Mouse (Mus musculus) neural tube, embryonic 13.5 days (tissue): ENCODE results near the gene Enpep. TPM values are rescaled to one million over a fixed set of nuclear protein-coding genes. Genes with fewer than 3 reads are reported as not detected.

Source experiments
- ATAC-seq: fragments of 200-750 bp; cut with Nextera tagmentation; 2 replicates; pipeline ENCODE4 v1.8.0; 2017; ENCODE audit warnings: low read depth, mild to moderate bottlenecking, moderate TSS enrichment, moderate library complexity
- H3K27ac ChIP-seq: fragments of 300-500 bp; sonication (generic); replicated peaks from 2 replicates; pipeline ENCODE4 v1.5.1; 2015; ENCODE audit warnings: moderate library complexity, mild to moderate bottlenecking, inconsistent platforms
- H3K27me3 ChIP-seq: fragments of 300-500 bp; sonication (generic); 2 replicates; pipeline ENCODE4 v1.6.1; 2015; ENCODE audit warnings: mild to moderate bottlenecking, inconsistent platforms
- H3K36me3 ChIP-seq: fragments of 300-500 bp; sonication (generic); 2 replicates; pipeline ENCODE4 v1.6.1; 2015; ENCODE audit warnings: mild to moderate bottlenecking, inconsistent platforms
- H3K4me1 ChIP-seq: fragments of 300-500 bp; sonication (generic); replicated peaks from 2 replicates; pipeline ENCODE4 v1.6.1; 2015; ENCODE audit warnings: inconsistent platforms
- H3K4me2 ChIP-seq: fragments of 300-500 bp; sonication (generic); 2 replicates; pipeline ENCODE4 v1.6.1; 2015; ENCODE audit warnings: inconsistent platforms, mild to moderate bottlenecking, moderate library complexity
- H3K4me3 ChIP-seq: fragments of 300-500 bp; sonication (generic); 2 replicates; pipeline ENCODE4 v1.5.1; 2015; ENCODE audit warnings: mild to moderate bottlenecking, inconsistent platforms
- H3K9ac ChIP-seq: fragments of 300-500 bp; sonication (generic); 2 replicates; pipeline ENCODE4 v1.6.1; 2015; ENCODE audit warnings: moderate library complexity, mild to moderate bottlenecking, inconsistent platforms
- H3K9me3 ChIP-seq: fragments of 300-500 bp; sonication (generic); 2 replicates; pipeline ENCODE4 v1.6.1; 2016; ENCODE audit warnings: inconsistent platforms
- WGBS: fragments of 180-500 bp; shearing (Covaris S2); methylation state at CpG from one replicate; pipeline ENCODE4 v1.1.7; 2015; 5-methylcytosine and 5-hydroxymethylcytosine counted together
- polyA plus RNA-seq: library from polyadenylated mRNA; unstranded; fragments of >200 nt; fragmentation: Nextera tagmentation; extraction: Ambion mirVana; gene quantifications from 2 replicates; pipeline ENCODE4 v1.2.1, GENCODE M21; 2015

Enpep gene
- polyA plus RNA-seq, 1 experiment from 2014 or later = 2.1 TPM

- Histone ChIP-seq H3K27ac (no peak overlapping the region), H3K27me3 (no peaks in the 10 kb centered on the region), H3K9ac (no peak overlapping the region), H3K36me3 (no peaks in the 10 kb centered on the region), H3K4me2 (no peak overlapping the region), H3K9me3 (no peaks in the 10 kb centered on the region), H3K4me3 (no peak overlapping the region), H3K4me1 (no peaks in the 10 kb centered on the region)
- ATAC-seq = no peak
Observed at GRCm38 (mm10) chr3:129341066-129341465, 8.5 kb upstream of the Enpep start.

- no peak for ATAC-seq
- Histone ChIP-seq H3K4me1 (no peaks in the 10 kb centered on the region), H3K27me3 (no peaks in the 10 kb centered on the region), H3K9me3 (no peaks in the 10 kb centered on the region), H3K36me3 (no peaks in the 10 kb centered on the region), H3K4me2 (no peak overlapping the region), H3K27ac (no peak overlapping the region), H3K4me3 (no peak overlapping the region), H3K9ac (no peak overlapping the region)
- 46% methylated on average over 14 of the region's 14 CpGs for WGBS
Observed at GRCm38 (mm10) chr3:129338296-129339091, 6.0 kb upstream of the Enpep start.

- WGBS = 72% methylated on average over 7 of the region's 7 CpGs
- peak overlapping the region; percentile 17 for H3K4me2 ChIP-seq
- no peak overlapping the region for H3K4me3 ChIP-seq
Observed at GRCm38 (mm10) chr3:129332142-129332541, 378 bp downstream of the Enpep start.

GRCm38 (mm10) chr3:129331427-129331826 is 1.1 kb downstream of the Enpep start:
- 95% methylated on average over 6 of the region's 6 CpGs for WGBS
- H3K36me3 ChIP-seq = no peaks in the 10 kb centered on the region
- peak overlapping the region; percentile 17; the same call in 1 of the 2 replicates for H3K4me2 ChIP-seq
- H3K4me3 ChIP-seq = no peak overlapping the region
- H3K9ac ChIP-seq = no peak overlapping the region
- no peaks in the 10 kb centered on the region for H3K9me3 ChIP-seq
- no peak overlapping the region for H3K27ac ChIP-seq
- H3K4me1 ChIP-seq = no peaks in the 10 kb centered on the region
- ATAC-seq = no peak
- no peaks in the 10 kb centered on the region for H3K27me3 ChIP-seq

More at GRCm38 (mm10) chr3:129332142-129332541, 378 bp downstream of the Enpep start:
- H3K9me3 ChIP-seq = no peaks in the 10 kb centered on the region
- no peak for ATAC-seq
- H3K27ac ChIP-seq = no peak overlapping the region
- no peaks in the 10 kb centered on the region for H3K27me3 ChIP-seq
- no peaks in the 10 kb centered on the region for H3K4me1 ChIP-seq
- H3K9ac ChIP-seq = no peak overlapping the region
- no peaks in the 10 kb centered on the region for H3K36me3 ChIP-seq

GRCm38 (mm10) chr3:129328056-129328455 is 4.5 kb downstream of the Enpep start:
- H3K4me1 ChIP-seq = no peaks in the 10 kb centered on the region
- WGBS = 78% methylated on average over 4 of the region's 4 CpGs
- H3K27me3 ChIP-seq = no peaks in the 10 kb centered on the region
- H3K9me3 ChIP-seq = no peaks in the 10 kb centered on the region
- H3K27ac ChIP-seq = no peak overlapping the region
- no peak overlapping the region for H3K9ac ChIP-seq
- no peaks in the 10 kb centered on the region for H3K36me3 ChIP-seq
- no peak overlapping the region for H3K4me2 ChIP-seq
- no peak overlapping the region for H3K4me3 ChIP-seq
- no peak for ATAC-seq

- 84% methylated on average over 6 of the region's 6 CpGs for WGBS
- no peak for ATAC-seq
- no peak overlapping the region for H3K9ac ChIP-seq
Observed at GRCm38 (mm10) chr3:129321585-129321984, 10.9 kb downstream of the Enpep start.

GRCm38 (mm10) chr3:129317032-129317729 is 15.3 kb downstream of the Enpep start:
- H3K4me1 ChIP-seq = no peaks in the 10 kb centered on the region
- H3K9me3 ChIP-seq = no peaks in the 10 kb centered on the region
- no peak for ATAC-seq
- no peak overlapping the region for H3K4me2 ChIP-seq
- no peak overlapping the region for H3K27ac ChIP-seq
- no peak overlapping the region for H3K4me3 ChIP-seq
- H3K27me3 ChIP-seq = no peaks in the 10 kb centered on the region
- no peak overlapping the region for H3K9ac ChIP-seq
- H3K36me3 ChIP-seq = no peaks in the 10 kb centered on the region
- 79% methylated on average over 17 of the region's 17 CpGs for WGBS

More at GRCm38 (mm10) chr3:129321585-129321984, 10.9 kb downstream of the Enpep start:
- Histone ChIP-seq H3K4me2 (no peak overlapping the region), H3K27me3 (no peaks in the 10 kb centered on the region), H3K4me1 (no peaks in the 10 kb centered on the region), H3K36me3 (no peaks in the 10 kb centered on the region), H3K4me3 (no peak overlapping the region), H3K27ac (no peak overlapping the region), H3K9me3 (no peaks in the 10 kb centered on the region)

- no peak overlapping the region for H3K9ac ChIP-seq
- H3K27me3 ChIP-seq = no peaks in the 10 kb centered on the region
- H3K4me3 ChIP-seq = no peak overlapping the region
- H3K4me1 ChIP-seq = peaks cover 10% of the 10 kb centered on the region
- ATAC-seq = no peak
- no peak overlapping the region for H3K4me2 ChIP-seq
- no peaks in the 10 kb centered on the region for H3K9me3 ChIP-seq
- WGBS = 92% methylated on average over 7 of the region's 7 CpGs
- no peak overlapping the region for H3K27ac ChIP-seq
- no peaks in the 10 kb centered on the region for H3K36me3 ChIP-seq
Observed at GRCm38 (mm10) chr3:129313671-129314415, 18.7 kb downstream of the Enpep start.

- no peak overlapping the region for H3K9ac ChIP-seq
- ATAC-seq = no peak
- no peaks in the 10 kb centered on the region for H3K36me3 ChIP-seq
- no peak overlapping the region for H3K4me2 ChIP-seq
- no peaks in the 10 kb centered on the region for H3K27me3 ChIP-seq
- 80% methylated on average over 2 of the region's 2 CpGs for WGBS
- H3K9me3 ChIP-seq = no peaks in the 10 kb centered on the region
- no peak overlapping the region for H3K4me3 ChIP-seq
- H3K27ac ChIP-seq = no peak overlapping the region
- H3K4me1 ChIP-seq = peaks cover 10% of the 10 kb centered on the region
Observed at GRCm38 (mm10) chr3:129313221-129313620, 19.3 kb downstream of the Enpep start.

- no peak overlapping the region for H3K9ac ChIP-seq
- H3K9me3 ChIP-seq = no peaks in the 10 kb centered on the region
- WGBS = 95% methylated on average over 8 of the region's 8 CpGs
- H3K27me3 ChIP-seq = no peaks in the 10 kb centered on the region
- no peak overlapping the region for H3K4me2 ChIP-seq
- ATAC-seq = no peak
- H3K27ac ChIP-seq = no peak overlapping the region
- H3K36me3 ChIP-seq = no peaks in the 10 kb centered on the region
- peaks cover 10% of the 10 kb centered on the region for H3K4me1 ChIP-seq
- no peak overlapping the region for H3K4me3 ChIP-seq
Observed at GRCm38 (mm10) chr3:129312511-129312910, 20.0 kb downstream of the Enpep start.

- no peak for ATAC-seq
- H3K4me3 ChIP-seq = no peak overlapping the region
- H3K4me1 ChIP-seq = peaks cover 10% of the 10 kb centered on the region
- no peak overlapping the region for H3K27ac ChIP-seq
- no peaks in the 10 kb centered on the region for H3K9me3 ChIP-seq
- WGBS = 84% methylated on average over 8 of the region's 8 CpGs
- no peak overlapping the region for H3K4me2 ChIP-seq
- no peak overlapping the region for H3K9ac ChIP-seq
- H3K27me3 ChIP-seq = no peaks in the 10 kb centered on the region
- H3K36me3 ChIP-seq = no peaks in the 10 kb centered on the region
Observed at GRCm38 (mm10) chr3:129311951-129312350, 20.6 kb downstream of the Enpep start.

GRCm38 (mm10) chr3:129309926-129310325 is 22.6 kb downstream of the Enpep start:
- Histone ChIP-seq H3K27me3 (no peaks in the 10 kb centered on the region), H3K9me3 (no peaks in the 10 kb centered on the region), H3K4me2 (no peak overlapping the region), H3K4me1 (peaks cover 10% of the 10 kb centered on the region), H3K36me3 (no peaks in the 10 kb centered on the region), H3K9ac (no peak overlapping the region), H3K4me3 (no peak overlapping the region), H3K27ac (no peak overlapping the region)
- 30% methylated on average over 5 of the region's 5 CpGs for WGBS
- no peak for ATAC-seq
